Mouse (Mus musculus) embryonic facial prominence, embryonic 14.5 days (tissue): Measurements from ENCODE around the gene Thra. TPM values are rescaled to one million over a fixed set of nuclear protein-coding genes. Genes with fewer than 3 reads are reported as not detected.
"Not testable (repeated sequence)": the region's sequence is repeated elsewhere in the genome, so short reads cannot be mapped to it uniquely, and the experiment has no call there.

Experiments
- ATAC-seq: fragments of 200-750 bp; cut with Nextera tagmentation; 2 replicates; pipeline ENCODE4 v1.8.0; 2017; ENCODE audit warnings: low read depth, moderate number of reproducible peaks, moderate TSS enrichment
- DNase-seq: peaks from one replicate; pipeline ENCODE4 v3.0.0-alpha.2; 2015; ENCODE audit warnings: low spot score
- H3K27ac ChIP-seq: fragments of 300-500 bp; sonication (generic); replicated peaks from 2 replicates; pipeline ENCODE4 v1.5.1; 2014; ENCODE audit warnings: low read depth, mild to moderate bottlenecking, low read length, moderate library complexity
- H3K27me3 ChIP-seq: fragments of 300-500 bp; sonication (generic); replicated peaks from 2 replicates; pipeline ENCODE4 v1.6.1; 2014; ENCODE audit warnings: low read length; ENCODE audit not compliant: control insufficient read depth, insufficient read depth
- H3K36me3 ChIP-seq: fragments of 300-500 bp; sonication (generic); 2 replicates; pipeline ENCODE4 v1.6.1; 2014; ENCODE audit warnings: low read length, mixed read lengths; ENCODE audit not compliant: control insufficient read depth, insufficient read depth
- H3K4me1 ChIP-seq: fragments of 300-500 bp; sonication (generic); 2 replicates; pipeline ENCODE4 v1.6.1; 2014; ENCODE audit warnings: antibody characterized with exemption, low read length; ENCODE audit not compliant: control insufficient read depth, insufficient read depth
- H3K4me2 ChIP-seq: fragments of 300-500 bp; sonication (generic); 2 replicates; pipeline ENCODE4 v1.6.1; 2014; ENCODE audit warnings: low read depth, mild to moderate bottlenecking, low read length, moderate library complexity, mixed read lengths
- H3K4me3 ChIP-seq: fragments of 300-500 bp; sonication (generic); 2 replicates; pipeline ENCODE4 v1.5.1; 2014; ENCODE audit warnings: low read depth, mild to moderate bottlenecking, low read length
- H3K9ac ChIP-seq: fragments of 300-500 bp; sonication (generic); 2 replicates; pipeline ENCODE4 v1.6.1; 2014; ENCODE audit warnings: low read depth, mild to moderate bottlenecking, low read length, moderate library complexity, mixed read lengths
- H3K9me3 ChIP-seq: fragments of 300-500 bp; sonication (generic); 2 replicates; pipeline ENCODE4 v1.6.1; 2016; ENCODE audit warnings: low read length; ENCODE audit not compliant: control insufficient read depth
- WGBS: fragments of 180-500 bp; shearing (Covaris S2); extraction: QIAGEN DNeasy Blood & Tissue Kit; methylation state at CpG from one replicate; pipeline ENCODE4 v1.1.7; 2014; 5-methylcytosine and 5-hydroxymethylcytosine counted together
- polyA plus RNA-seq: library from polyadenylated mRNA; unstranded; fragments of >200 nt; fragmentation: Nextera tagmentation; extraction: Ambion mirVana; gene quantifications from 2 replicates; pipeline ENCODE4 v1.2.1, GENCODE M21; 2014

Thra gene
- polyA plus RNA-seq, 1 experiment from 2014 or later = 62.2 TPM

DNA sequence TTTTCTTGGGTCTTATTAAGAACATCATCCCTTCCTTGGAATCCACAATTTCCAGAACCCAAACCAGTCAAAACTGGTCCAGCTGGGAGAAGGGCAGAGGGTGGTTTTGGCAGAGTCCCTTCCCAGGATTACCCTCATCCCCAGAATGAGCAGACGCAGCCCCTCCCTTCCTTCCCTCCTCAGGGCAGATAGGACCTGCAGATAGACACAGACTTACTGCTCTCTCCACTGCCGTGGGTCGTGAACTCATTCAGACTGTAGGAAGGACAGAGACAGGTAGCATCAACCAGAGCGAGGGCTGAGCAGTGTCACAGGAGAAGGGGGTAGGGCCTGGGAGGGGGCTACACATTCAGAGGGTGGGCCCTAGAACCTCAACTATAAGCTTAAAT is 29.4 kb upstream of the Thra start:
- Histone ChIP-seq H3K4me1 (peaks cover 18% of the 10 kb centered on the region), H3K27ac (no peak overlapping the region), H3K9ac (no peak overlapping the region), H3K4me2 (no peak overlapping the region), H3K27me3 (no peaks in the 10 kb centered on the region), H3K4me3 (no peak overlapping the region), H3K9me3 (no peaks in the 10 kb centered on the region), H3K36me3 (peaks cover 77% of the 10 kb centered on the region)
- DNase-seq (no peak), ATAC-seq (no peak)
- 80% methylated on average over 4 of the region's 4 CpGs for WGBS

DNA sequence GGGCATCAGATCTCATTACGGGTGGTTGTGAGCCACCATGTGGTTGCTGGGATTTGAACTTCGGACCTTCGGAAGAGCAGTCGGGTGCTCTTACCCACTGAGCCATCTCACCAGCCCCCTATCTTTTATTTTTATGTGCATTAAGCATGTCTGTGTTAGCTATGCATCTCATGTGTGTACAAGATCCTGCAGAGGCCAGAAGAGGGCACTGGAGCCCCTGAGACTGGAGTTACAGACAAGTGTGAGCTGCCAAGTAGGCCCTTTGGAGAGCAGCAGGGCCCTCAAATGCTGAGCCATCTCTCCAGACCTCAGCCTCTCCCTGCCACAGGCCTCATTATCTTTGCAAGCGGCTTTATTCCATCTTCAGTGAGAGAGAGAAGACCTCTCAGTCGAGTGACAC is 28.4 kb upstream of the Thra start:
- WGBS = 87% methylated on average over 6 of the region's 6 CpGs

DNA sequence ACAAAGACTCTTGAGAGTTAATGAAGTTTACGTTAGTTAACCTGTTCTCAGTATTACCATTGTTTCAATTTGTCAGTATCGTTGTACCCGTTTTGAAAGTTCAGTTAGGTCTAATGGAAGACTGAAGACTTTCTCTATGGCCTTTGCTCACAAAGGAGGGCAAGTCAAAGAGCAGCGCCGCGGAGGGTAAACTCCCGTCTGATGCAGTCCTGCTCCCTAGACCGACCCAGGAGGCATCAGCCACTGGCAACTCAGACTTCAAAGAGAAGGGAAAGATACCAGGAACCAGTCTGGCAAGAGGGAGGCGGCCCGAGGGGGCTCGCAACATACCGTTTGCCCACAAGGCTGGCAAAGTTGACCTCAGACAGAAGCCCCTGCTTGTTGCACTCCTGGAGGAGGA is 26.7 kb upstream of the Thra start:
- H3K27ac ChIP-seq = no peak overlapping the region
- no peak for ATAC-seq
- no peaks in the 10 kb centered on the region for H3K27me3 ChIP-seq
- H3K4me2 ChIP-seq = no peak overlapping the region
- peaks cover 64% of the 10 kb centered on the region for H3K36me3 ChIP-seq
- no peak overlapping the region for H3K4me3 ChIP-seq
- no peak for DNase-seq
- H3K9me3 ChIP-seq = no peaks in the 10 kb centered on the region
- WGBS = 83% methylated on average over 12 of the region's 12 CpGs
- no peak overlapping the region for H3K9ac ChIP-seq
- peaks cover 16% of the 10 kb centered on the region for H3K4me1 ChIP-seq

More for the DNA sequence above, 28.4 kb upstream of the Thra start:
- ATAC-seq, H3K4me2 ChIP-seq, H3K9me3 ChIP-seq, DNase-seq, H3K27me3 ChIP-seq, H3K27ac ChIP-seq, H3K9ac ChIP-seq, H3K4me3 ChIP-seq: not testable (repeated sequence)
- peaks cover 73% of the 10 kb centered on the region for H3K36me3 ChIP-seq
- peaks cover 18% of the 10 kb centered on the region for H3K4me1 ChIP-seq

DNA sequence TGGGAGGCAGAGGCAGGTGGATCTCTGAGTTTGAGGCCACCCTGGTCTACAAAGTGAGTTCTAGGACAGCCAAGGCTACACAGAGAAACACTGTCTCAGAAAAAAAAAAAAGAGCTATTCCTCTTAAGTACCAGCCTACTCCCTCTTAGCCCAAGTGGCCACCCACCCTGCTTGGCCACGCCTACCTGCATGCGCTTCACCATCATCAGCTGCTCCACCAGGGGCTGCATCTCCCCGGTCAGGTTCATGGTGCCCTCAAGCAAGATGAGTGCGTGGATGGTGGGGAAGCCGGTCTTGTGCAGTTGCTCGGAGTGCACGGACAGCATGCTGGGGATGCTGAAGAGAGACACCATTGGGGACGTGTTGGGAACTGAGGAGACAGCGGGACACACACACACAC is 24.5 kb upstream of the Thra start:
- DNase-seq (no peak), ATAC-seq (no peak)
- Histone ChIP-seq H3K27me3 (no peaks in the 10 kb centered on the region), H3K36me3 (peaks cover 51% of the 10 kb centered on the region), H3K4me3 (no peak overlapping the region), H3K4me1 (peaks cover 8% of the 10 kb centered on the region), H3K27ac (no peak overlapping the region), H3K9ac (no peak overlapping the region), H3K4me2 (no peak overlapping the region), H3K9me3 (no peaks in the 10 kb centered on the region)
- 91% methylated on average over 9 of the region's 9 CpGs for WGBS

DNA sequence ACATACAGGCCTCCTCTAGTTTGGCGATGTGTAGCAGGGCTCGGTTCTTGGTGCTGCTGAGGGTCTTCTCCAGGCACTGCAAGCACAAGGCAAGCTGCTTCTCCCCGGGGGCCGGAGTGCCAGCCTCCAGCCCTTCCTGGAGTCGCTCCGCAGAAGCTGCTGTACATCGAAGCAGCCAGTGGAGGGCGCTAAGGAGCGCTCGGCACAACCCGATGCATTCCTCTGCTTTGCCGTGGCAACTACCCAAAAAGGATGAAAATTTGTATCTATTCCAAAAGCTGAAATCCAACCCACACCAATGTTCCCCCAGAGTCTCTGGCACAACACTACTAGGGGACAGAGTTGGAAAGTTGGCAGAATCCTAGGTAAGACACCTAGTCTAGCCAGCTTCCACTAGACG is 22.5 kb upstream of the Thra start:
- Histone ChIP-seq H3K27ac (0 out of 2 replicates have a peak overlapping the region, but pooled peaks have one; percentile 33), H3K27me3 (no peaks in the 10 kb centered on the region), H3K4me2 (no peak overlapping the region), H3K4me3 (no peak overlapping the region), H3K36me3 (peaks cover 41% of the 10 kb centered on the region), H3K9me3 (no peaks in the 10 kb centered on the region), H3K4me1 (peaks cover 14% of the 10 kb centered on the region), H3K9ac (peak overlapping the region; percentile 19; the same call in 1 of the 2 replicates)
- ATAC-seq (peak; percentile 28; the same call in 1 of the 2 replicates), DNase-seq (peak; percentile 47)
- 23% methylated on average over 13 of the region's 13 CpGs for WGBS

DNA sequence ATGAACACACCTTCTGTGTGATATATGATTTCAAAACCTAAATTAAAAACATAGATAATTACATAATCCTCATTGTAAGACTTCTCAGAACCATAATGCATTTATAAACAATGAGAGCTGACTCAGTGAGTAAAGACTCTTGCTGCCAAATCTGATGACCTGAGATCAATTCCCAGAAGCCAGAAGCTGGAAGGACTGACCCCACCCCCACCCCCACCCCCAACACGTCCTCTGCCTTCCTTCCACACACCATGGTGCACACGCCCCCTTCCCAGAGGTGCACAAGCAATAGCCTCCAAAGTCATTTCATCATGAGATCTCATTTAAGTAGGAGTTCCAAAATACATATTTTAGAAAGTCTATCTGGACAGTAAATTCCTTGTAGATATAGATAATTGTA is 19.7 kb upstream of the Thra start:
- Histone ChIP-seq H3K9ac (no peak overlapping the region), H3K9me3 (no peaks in the 10 kb centered on the region), H3K36me3 (peaks cover 29% of the 10 kb centered on the region), H3K4me1 (peaks cover 14% of the 10 kb centered on the region), H3K4me3 (no peak overlapping the region), H3K27ac (no peak overlapping the region), H3K27me3 (no peaks in the 10 kb centered on the region), H3K4me2 (no peak overlapping the region)
- no peak for DNase-seq
- ATAC-seq = no peak
- WGBS = 67% methylated on average over 2 of the region's 2 CpGs

DNA sequence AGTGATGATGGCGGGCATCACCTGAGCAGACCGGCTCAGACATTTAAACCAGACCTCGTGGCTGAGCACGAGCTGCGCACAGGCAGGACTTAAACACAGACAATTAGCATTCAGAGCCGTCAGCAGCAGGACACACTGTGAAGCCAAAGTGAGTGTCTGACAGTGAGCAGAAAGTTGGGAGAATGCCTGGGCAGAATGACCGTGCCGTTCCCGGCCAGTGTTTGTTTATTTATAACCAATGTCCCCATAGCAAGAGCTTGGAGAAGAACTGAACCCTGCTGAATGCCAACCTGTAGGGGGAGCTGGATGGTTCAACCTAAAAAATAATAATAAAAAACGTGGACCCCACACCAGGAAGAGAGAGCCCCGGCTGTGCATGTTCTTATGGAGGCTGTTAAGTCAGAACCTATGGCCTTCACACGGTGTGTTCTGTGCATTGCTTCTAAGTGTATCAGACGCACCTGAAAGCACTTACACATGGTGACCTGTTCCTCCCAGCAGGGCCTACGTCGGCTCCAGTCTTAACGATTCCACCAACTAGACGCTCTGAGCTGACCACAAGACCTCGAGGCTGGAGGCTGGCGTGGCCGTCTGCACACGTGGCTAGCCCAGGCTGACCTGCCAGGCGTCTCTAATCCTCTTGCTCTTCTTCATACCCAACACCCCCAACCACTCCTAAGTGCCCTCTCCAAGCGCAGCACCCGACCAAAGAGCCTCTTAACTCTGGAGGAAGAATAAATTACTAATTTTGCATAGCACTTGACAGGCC is 18.8 kb upstream of the Thra start:
- no peak overlapping the region for H3K9ac ChIP-seq
- H3K4me2 ChIP-seq = no peak overlapping the region
- no peak overlapping the region for H3K4me3 ChIP-seq
- ATAC-seq = no peak
- no peaks in the 10 kb centered on the region for H3K9me3 ChIP-seq
- WGBS = 59% methylated on average over 22 of the region's 24 CpGs
- peaks cover 14% of the 10 kb centered on the region for H3K4me1 ChIP-seq
- no peaks in the 10 kb centered on the region for H3K27me3 ChIP-seq
- H3K36me3 ChIP-seq = peaks cover 27% of the 10 kb centered on the region; the same call in 1 of the 2 replicates
- peak; percentile 35 for DNase-seq
- no peak overlapping the region; the same call in 1 of the 2 replicates for H3K27ac ChIP-seq

DNA sequence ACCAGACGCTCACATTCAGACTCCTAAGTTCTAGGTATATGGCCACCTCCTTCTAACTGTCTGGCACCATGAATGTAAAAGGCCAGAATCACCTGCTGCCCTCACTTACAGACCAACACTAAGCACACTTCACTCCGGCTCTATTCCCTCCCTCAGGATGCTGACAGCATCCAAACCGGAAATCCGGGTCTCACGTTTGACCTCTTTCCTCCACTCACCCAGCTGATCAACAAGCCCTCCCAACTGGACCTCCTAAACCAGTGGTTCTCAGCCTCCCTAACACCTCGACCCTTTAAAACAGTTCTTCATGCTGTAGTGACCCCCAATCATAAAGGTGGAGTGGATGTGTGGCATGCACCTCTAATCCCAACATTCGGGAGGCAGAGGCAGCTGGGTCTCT is 17.3 kb upstream of the Thra start:
- Histone ChIP-seq H3K27me3 (no peaks in the 10 kb centered on the region), H3K36me3 (peaks cover 38% of the 10 kb centered on the region), H3K4me1 (peaks cover 12% of the 10 kb centered on the region), H3K9me3 (no peaks in the 10 kb centered on the region), H3K9ac (no peak overlapping the region), H3K4me2 (no peak overlapping the region), H3K4me3 (no peak overlapping the region), H3K27ac (no peak overlapping the region)
- ATAC-seq = no peak
- DNase-seq = no peak
- 74% methylated on average over 7 of the region's 7 CpGs for WGBS

DNA sequence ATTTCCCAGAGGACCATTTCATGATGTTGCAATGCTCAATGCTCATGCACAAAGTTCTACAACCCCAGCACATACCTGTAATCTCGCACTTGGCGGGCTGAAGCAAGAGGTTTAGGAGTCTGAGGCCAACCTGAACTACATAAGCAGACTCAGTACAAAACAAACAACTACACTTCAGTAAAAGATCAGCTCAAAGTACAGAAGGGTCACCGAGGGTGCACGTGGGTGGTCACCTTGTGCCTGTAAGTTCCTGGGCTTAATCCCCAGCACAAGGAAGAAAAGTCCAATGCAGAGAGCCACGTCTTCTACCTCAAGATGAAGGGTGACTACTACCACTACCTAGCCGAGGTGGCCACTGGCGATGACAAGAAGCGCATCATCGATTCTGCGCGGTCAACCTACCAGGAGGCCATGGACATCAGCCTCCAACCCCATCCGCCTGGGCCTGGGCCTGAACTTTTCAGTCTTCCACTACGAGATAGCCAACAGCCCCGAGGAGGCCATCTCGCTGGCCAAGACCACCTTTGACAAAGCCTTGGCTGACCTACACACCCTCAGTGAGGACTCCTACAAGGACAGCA is 14.4 kb upstream of the Thra start:
- DNase-seq = no peak
- Histone ChIP-seq H3K4me3 (no peak overlapping the region), H3K27ac (no peak overlapping the region), H3K36me3 (peaks cover 38% of the 10 kb centered on the region), H3K9ac (no peak overlapping the region), H3K27me3 (no peaks in the 10 kb centered on the region), H3K9me3 (no peaks in the 10 kb centered on the region), H3K4me1 (peaks cover 24% of the 10 kb centered on the region), H3K4me2 (no peak overlapping the region)
- ATAC-seq = no peak
- WGBS = 92% methylated on average over 15 of the region's 15 CpGs
